Comparison of ENCODE assay signal across 8 mouse cellular contexts in the genomic region with DNA sequence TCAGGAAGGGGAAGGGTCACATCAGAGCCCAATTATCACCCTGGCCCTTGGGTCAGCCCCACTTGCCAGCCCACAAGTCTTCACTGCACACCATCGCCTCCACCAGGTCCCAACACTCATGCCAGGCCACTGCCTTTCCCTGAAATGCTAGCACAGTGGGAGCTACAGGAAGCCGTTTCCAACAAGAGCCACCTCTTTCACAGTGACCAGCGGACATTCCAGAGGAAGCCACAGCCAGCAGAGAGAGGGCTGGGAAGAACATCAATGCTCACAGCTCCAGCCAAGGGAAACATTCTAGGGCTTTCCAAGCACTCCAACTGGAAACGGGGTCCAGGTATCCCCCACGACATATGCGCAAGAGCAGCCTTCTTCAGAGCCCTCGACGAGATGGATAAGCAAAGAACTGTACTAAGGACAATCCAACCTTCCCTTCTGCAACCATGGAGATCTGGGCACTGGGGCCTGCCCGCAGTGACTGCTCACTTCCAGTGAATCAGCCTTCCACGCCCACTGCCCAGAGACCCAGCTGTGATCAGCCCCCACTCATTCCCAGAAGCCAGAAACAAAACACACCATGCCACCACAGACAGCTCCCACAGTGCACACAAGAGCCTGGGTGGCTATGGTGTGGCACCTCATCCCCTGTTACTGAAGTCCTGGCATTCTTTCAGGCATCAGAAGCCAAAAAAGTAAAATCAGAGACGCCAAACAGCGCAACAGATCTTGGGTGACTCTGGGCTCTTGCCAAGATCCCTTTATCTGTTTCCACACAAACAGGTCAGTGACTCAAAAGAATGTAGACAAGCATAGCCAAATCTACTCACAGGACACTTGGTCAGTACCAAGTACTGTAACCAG. TPM values are rescaled to one million over a fixed set of nuclear protein-coding genes. Genes with fewer than 3 reads are reported as not detected.
A peak's percentile ranks its signal among the peaks of the same experiment; 100 is the strongest.
DNase-seq lines count a peak whose midpoint lies in the region; ATAC-seq and TF ChIP-seq lines count a peak whose summit lies in the region.

No protein-coding gene starts in this region.

- peak overlapping the region; percentile 18 for H3K4me3 ChIP-seq in left cerebral cortex, adult 2 months
- no peak overlapping the region for H3K4me3 ChIP-seq in kidney, embryonic 15.5 days (replicated peaks)
- H3K4me3 ChIP-seq in midbrain, embryonic 14.5 days (replicated peaks; ENCODE audit: low read depth, low read length) = no peak overlapping the region

- 49% methylated on average over 12 of the region's 12 CpGs for WGBS in kidney, embryonic 15.5 days
- WGBS in midbrain, embryonic 14.5 days = 71% methylated on average over 12 of the region's 12 CpGs

- H3K4me1 ChIP-seq in kidney, embryonic 15.5 days = peaks cover 94% of the 10 kb centered on the region
- H3K4me1 ChIP-seq in midbrain, embryonic 14.5 days (ENCODE audit: control insufficient read depth, insufficient read depth, low read length) = peaks cover 75% of the 10 kb centered on the region

- intact Hi-C loops in left cerebral cortex, adult 2 months (cut with DNase I) = no loop called here

- ATAC-seq in kidney, embryonic 15.5 days (replicated peaks; ENCODE audit: low FRiP score) = no peak
- no peak for ATAC-seq in midbrain, embryonic 14.5 days (ENCODE audit: low FRiP score, low TSS enrichment)

- no peaks in the 10 kb centered on the region for H3K9me3 ChIP-seq in kidney, embryonic 15.5 days (replicated peaks)
- H3K9me3 ChIP-seq in midbrain, embryonic 14.5 days (ENCODE audit: control insufficient read depth, low read length) = no peaks in the 10 kb centered on the region

- peak overlapping the region; percentile 49 for H3K27ac ChIP-seq in left cerebral cortex, adult 2 months
- H3K27ac ChIP-seq in kidney, embryonic 15.5 days = peak overlapping the region; percentile 46
- H3K27ac ChIP-seq in midbrain, embryonic 14.5 days (replicated peaks; ENCODE audit: low read depth, low read length) = peak overlapping the region; percentile 37; the same call in 1 of the 2 replicates

- H3K27me3 ChIP-seq in kidney, embryonic 15.5 days = no peaks in the 10 kb centered on the region
- H3K27me3 ChIP-seq in midbrain, embryonic 14.5 days (ENCODE audit: control insufficient read depth, insufficient read depth, low read length) = no peaks in the 10 kb centered on the region

- H3K4me2 ChIP-seq in kidney, embryonic 15.5 days = peak overlapping the region; percentile 22
- H3K4me2 ChIP-seq in midbrain, embryonic 14.5 days (ENCODE audit: low read length) = peak overlapping the region; percentile 15; the same call in 1 of the 2 replicates

- peak in 1 of 2 experiments; percentile 59 for DNase-seq in left cerebral cortex, adult 2 months (ENCODE audit: extremely low spot score in 1 of 2, low spot score in 2 of 2)
- no peak for DNase-seq in left cerebral cortex, adult 8-10 months (ENCODE audit: low spot score in 2 of 2)
- peak; percentile 55 to 56 for DNase-seq in adrenal gland, postnatal 36 days
- peak; percentile 65 to 83 for DNase-seq in heart, adult 9 months (ENCODE audit: low spot score in 2 of 2)
- no peak for DNase-seq in midbrain, embryonic 14.5 days
- no peak for DNase-seq in layer of hippocampus, postnatal 14 days (ENCODE audit: low spot score in 2 of 2)
- DNase-seq in cerebellum, postnatal 14 days = no peak

- no peak; the same call in 1 of the 2 replicates for TF ChIP-seq CTCF in left cerebral cortex, adult 2 months (IDR thresholded peaks at IDR 0.05)

- H3K36me3 ChIP-seq in kidney, embryonic 15.5 days = peaks cover 6% of the 10 kb centered on the region
- 0 out of 2 replicates have a peak, but pooled peaks cover 3% of the 10 kb centered on the region for H3K36me3 ChIP-seq in midbrain, embryonic 14.5 days (ENCODE audit: control insufficient read depth, insufficient read depth, low read length)

- H3K9ac ChIP-seq in kidney, embryonic 15.5 days = no peak overlapping the region
- H3K9ac ChIP-seq in midbrain, embryonic 14.5 days (replicated peaks; ENCODE audit: low read length) = 0 out of 2 replicates have a peak overlapping the region, but pooled peaks have one; percentile 16

RNA-seq across cellular contexts. Expression of a gene that starts 6.4 kb away (rescaled TPM):
- 100 to 1,000 TPM; 113 to 119 TPM for total RNA-seq in left cerebral cortex, adult 2 months (2021)
- total RNA-seq in left cerebral cortex, adult 8-10 months (2022) = 100 to 1,000 TPM; 118 to 126 (median 121) TPM
- 10 to 100 TPM; 55.5 to 88.7 TPM for total RNA-seq in adrenal gland, postnatal 36 days (2021)
- 14.7 and 16.9 TPM in 2 replicates for polyA plus RNA-seq in kidney, embryonic 15.5 days (2015; fragmentation: Nextera tagmentation; extraction: Ambion mirVana)
- 14.3 and 15.4 TPM in 2 replicates for polyA plus RNA-seq in midbrain, embryonic 14.5 days (2014; fragmentation: Nextera tagmentation; extraction: Ambion mirVana)
- 100 to 1,000 TPM; 115 to 117 TPM for total RNA-seq in layer of hippocampus, postnatal 14 days (2021)

RNA-seq across cellular contexts. Expression of a gene that starts 33.6 kb away (rescaled TPM):
- total RNA-seq in left cerebral cortex, adult 2 months (2021) = 10 to 100 TPM; 25.9 to 28.8 TPM
- 10 to 100 TPM; 32.7 to 37.6 (median 34.4) TPM for total RNA-seq in left cerebral cortex, adult 8-10 months (2022)
- total RNA-seq in adrenal gland, postnatal 36 days (2021) = 10 to 100 TPM; 49.6 to 51.8 TPM
- 66.2 and 68.8 TPM in 2 replicates for polyA plus RNA-seq in kidney, embryonic 15.5 days (2015; fragmentation: Nextera tagmentation; extraction: Ambion mirVana)
- 74.1 and 85.6 TPM in 2 replicates for polyA plus RNA-seq in midbrain, embryonic 14.5 days (2014; fragmentation: Nextera tagmentation; extraction: Ambion mirVana)
- total RNA-seq in layer of hippocampus, postnatal 14 days (2021) = 10 to 100 TPM; 24.2 to 24.5 TPM

Comparison
In these comparisons a context has a peak if more than half of its experiments do, and no peak if none do; other contexts are left out.
1. DNase-seq: peak in adrenal gland, postnatal 36 days (2 of 2) and heart, adult 9 months (2 of 2); none in left cerebral cortex, adult 8-10 months (0 of 2), midbrain, embryonic 14.5 days (single experiment), layer of hippocampus, postnatal 14 days (0 of 2) and cerebellum, postnatal 14 days (0 of 2).
2. Peak in every context shown above with its lines, with median percentiles within 50 percentile points of each other: H3K27ac ChIP-seq.